Comparison of ENCODE assay signal across 9 mouse cellular contexts in the genomic region with DNA sequence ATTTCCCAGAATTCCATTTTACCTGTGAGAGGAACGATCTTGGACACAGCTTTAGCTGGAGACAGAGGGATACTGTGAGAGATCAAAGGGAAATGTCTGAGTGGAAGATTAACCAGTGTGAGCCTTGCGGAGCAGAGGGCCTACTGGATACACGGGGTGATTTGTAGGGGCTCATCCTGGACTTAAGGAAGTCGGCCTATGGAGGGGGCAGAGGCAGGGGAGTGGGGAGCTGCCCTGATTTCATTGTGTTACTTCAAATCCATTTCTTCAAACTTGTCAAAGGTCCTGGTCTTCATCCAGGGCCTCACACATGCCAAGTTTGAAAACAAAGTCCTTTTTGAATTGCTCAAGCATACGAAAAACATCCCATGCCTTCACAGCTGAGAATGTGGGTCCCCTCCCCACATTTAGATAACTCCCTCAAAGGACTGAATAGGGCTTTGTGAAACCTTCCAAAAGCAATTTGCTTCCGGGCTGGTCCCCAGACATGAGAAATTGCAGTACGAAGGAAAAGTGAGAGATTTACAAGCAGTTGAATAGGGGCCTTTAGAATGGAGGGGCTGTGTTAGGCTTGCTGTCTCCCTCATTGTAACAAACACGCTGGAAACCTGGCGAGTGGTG. TPM values are rescaled to one million over a fixed set of nuclear protein-coding genes. Genes with fewer than 3 reads are reported as not detected.
A peak's percentile ranks its signal among the peaks of the same experiment; 100 is the strongest.
DNase-seq lines count a peak whose midpoint lies in the region; ATAC-seq lines count a peak whose summit lies in the region.
"Had no signal": no experiment of that assay in that cellular context is flagged by ENCODE, and none has a peak within 500 bp of the region (broad histone marks: within the 10 kb centered on the region; RNA-seq: fewer than 3 reads in every experiment).

No protein-coding gene starts in this region.

- intact Hi-C loops in heart, postnatal 25 days (cut with DNase I), result loop anchor here (10.0 kb wide), 1 partner anchor 90 kb away; a partner anchor contains a TSS

- peaks cover 39% of the 10 kb centered on the region for H3K36me3 ChIP-seq in heart, embryonic 11.5 days (ENCODE audit: control insufficient read depth, insufficient read depth, low read length)
- H3K36me3 ChIP-seq in embryonic facial prominence, embryonic 14.5 days (ENCODE audit: control insufficient read depth, insufficient read depth, low read length), result peaks cover 87% of the 10 kb centered on the region
- peaks cover 9% of the 10 kb centered on the region for H3K36me3 ChIP-seq in hindbrain, embryonic 16.5 days (ENCODE audit: control insufficient read depth, insufficient read depth, low read length)
- H3K36me3 ChIP-seq in midbrain, embryonic 11.5 days (ENCODE audit: control insufficient read depth, insufficient read depth, low read length), result peaks cover 27% of the 10 kb centered on the region

- WGBS in heart, embryonic 11.5 days (ENCODE audit: insufficient replicate concordance), result 63% methylated on average over 9 of the region's 9 CpGs
- WGBS in embryonic facial prominence, embryonic 14.5 days, result 49% methylated on average over 9 of the region's 9 CpGs
- 26% methylated on average over 9 of the region's 9 CpGs for WGBS in hindbrain, embryonic 16.5 days
- 29% methylated on average over 9 of the region's 9 CpGs for WGBS in midbrain, embryonic 11.5 days

- DNase-seq in heart, postnatal 25 days (ENCODE audit: low spot score), result no peak
- DNase-seq in embryonic facial prominence, embryonic 14.5 days (ENCODE audit: low spot score), result peak; percentile 63
- DNase-seq in midbrain, embryonic 11.5 days (ENCODE audit: low spot score, missing footprints), result peak; percentile 89
- DNase-seq in spleen, postnatal 14 days (ENCODE audit: low spot score in 2 of 2), result no peak
- DNase-seq in cerebellum, adult 18-20 months, result no peak
- no peak for DNase-seq in c-Kit-positive CD71-positive TER-119-positive erythroid progenitor cells, embryonic 14.5 days (ENCODE audit: low spot score)

- no peak overlapping the region for H3K4me3 ChIP-seq in heart, embryonic 11.5 days (ENCODE audit: low read depth, low read length)
- H3K4me3 ChIP-seq in embryonic facial prominence, embryonic 14.5 days (ENCODE audit: low read depth, low read length), result no peak overlapping the region
- no peak overlapping the region for H3K4me3 ChIP-seq in hindbrain, embryonic 16.5 days (ENCODE audit: low read length)
- no peak overlapping the region for H3K4me3 ChIP-seq in midbrain, embryonic 11.5 days (ENCODE audit: low read depth, low read length)
- H3K4me3 ChIP-seq: liver, embryonic 15.5 days had no signal

- H3K9me3 ChIP-seq in heart, embryonic 11.5 days (replicated peaks; ENCODE audit: control insufficient read depth, low read length), result peaks cover 8% of the 10 kb centered on the region
- H3K9me3 ChIP-seq in embryonic facial prominence, embryonic 14.5 days (ENCODE audit: control insufficient read depth, low read length), result peaks cover 9% of the 10 kb centered on the region
- no peaks in the 10 kb centered on the region for H3K9me3 ChIP-seq in hindbrain, embryonic 16.5 days (ENCODE audit: control insufficient read depth, low read length)
- H3K9me3 ChIP-seq in midbrain, embryonic 11.5 days (ENCODE audit: control insufficient read depth, low read length), result peaks cover 8% of the 10 kb centered on the region; the same call in 1 of the 2 replicates
- H3K9me3 ChIP-seq: liver, embryonic 15.5 days had no signal

- peak overlapping the region; percentile 60; the same call in 1 of the 2 replicates for H3K27ac ChIP-seq in heart, embryonic 11.5 days (ENCODE audit: low read depth, low read length)
- H3K27ac ChIP-seq in embryonic facial prominence, embryonic 14.5 days (replicated peaks; ENCODE audit: low read depth, low read length), result peak overlapping the region; percentile 69
- H3K27ac ChIP-seq in hindbrain, embryonic 16.5 days (ENCODE audit: low read depth, low read length), result no peak overlapping the region
- H3K27ac ChIP-seq in midbrain, embryonic 11.5 days (ENCODE audit: low read depth, low read length), result peak overlapping the region; percentile 59; the same call in 1 of the 2 replicates
- H3K27ac ChIP-seq: liver, embryonic 15.5 days had no signal

- no peaks in the 10 kb centered on the region for H3K27me3 ChIP-seq in heart, embryonic 11.5 days (ENCODE audit: control insufficient read depth, insufficient read depth, low read length)
- H3K27me3 ChIP-seq in embryonic facial prominence, embryonic 14.5 days (replicated peaks; ENCODE audit: control insufficient read depth, insufficient read depth, low read length), result no peaks in the 10 kb centered on the region
- no peaks in the 10 kb centered on the region for H3K27me3 ChIP-seq in hindbrain, embryonic 16.5 days (replicated peaks; ENCODE audit: control insufficient read depth, insufficient read depth, low read length)
- no peaks in the 10 kb centered on the region for H3K27me3 ChIP-seq in midbrain, embryonic 11.5 days (ENCODE audit: control insufficient read depth, insufficient read depth, low read length)
- H3K27me3 ChIP-seq: liver, embryonic 15.5 days had no signal

- no peak overlapping the region for H3K9ac ChIP-seq in heart, embryonic 11.5 days (ENCODE audit: low read depth, low read length)
- H3K9ac ChIP-seq in embryonic facial prominence, embryonic 14.5 days (ENCODE audit: low read depth, low read length), result no peak overlapping the region
- no peak overlapping the region for H3K9ac ChIP-seq in hindbrain, embryonic 16.5 days (ENCODE audit: low read depth, low read length)
- H3K9ac ChIP-seq in midbrain, embryonic 11.5 days (ENCODE audit: low read length), result no peak overlapping the region
- H3K9ac ChIP-seq: liver, embryonic 15.5 days had no signal

- no peak for ATAC-seq in heart, embryonic 11.5 days (replicated peaks; ENCODE audit: insufficient number of reproducible peaks, low FRiP score, low TSS enrichment)
- ATAC-seq in embryonic facial prominence, embryonic 14.5 days (ENCODE audit: low read depth), result peak; percentile 39
- ATAC-seq in hindbrain, embryonic 16.5 days, result peak; percentile 72
- peak; percentile 68 for ATAC-seq in midbrain, embryonic 11.5 days (ENCODE audit: low FRiP score)

- no peak overlapping the region for H3K4me2 ChIP-seq in heart, embryonic 11.5 days
- H3K4me2 ChIP-seq in embryonic facial prominence, embryonic 14.5 days (ENCODE audit: low read depth, low read length), result no peak overlapping the region
- H3K4me2 ChIP-seq in hindbrain, embryonic 16.5 days (ENCODE audit: low read length), result no peak overlapping the region
- H3K4me2 ChIP-seq in midbrain, embryonic 11.5 days, result no peak overlapping the region
- H3K4me2 ChIP-seq: liver, embryonic 15.5 days had no signal

- no peaks in the 10 kb centered on the region for H3K4me1 ChIP-seq in heart, embryonic 11.5 days (ENCODE audit: control insufficient read depth, insufficient read depth, low read length)
- H3K4me1 ChIP-seq in embryonic facial prominence, embryonic 14.5 days (ENCODE audit: control insufficient read depth, insufficient read depth, low read length), result peaks cover 24% of the 10 kb centered on the region
- peaks cover 21% of the 10 kb centered on the region for H3K4me1 ChIP-seq in hindbrain, embryonic 16.5 days (ENCODE audit: control insufficient read depth, insufficient read depth, low read depth, low read length)
- H3K4me1 ChIP-seq in midbrain, embryonic 11.5 days (ENCODE audit: control insufficient read depth, insufficient read depth, low read length), result peaks cover 27% of the 10 kb centered on the region

RNA-seq across cellular contexts. Expression of a gene that starts 55.5 kb away (rescaled TPM):
- 0.06 TPM in 1 of 2 replicates, not detected in the other for polyA plus RNA-seq in heart, embryonic 11.5 days (2014; fragmentation: Nextera tagmentation; extraction: Ambion mirVana)
- total RNA-seq in heart, postnatal 25 days (2021), result not detected
- polyA plus RNA-seq in embryonic facial prominence, embryonic 14.5 days (2014; fragmentation: Nextera tagmentation; extraction: Ambion mirVana), result not detected in 2 replicates
- polyA plus RNA-seq in hindbrain, embryonic 16.5 days (2015; fragmentation: Nextera tagmentation; extraction: Ambion mirVana), result not detected in 2 replicates
- polyA plus RNA-seq in midbrain, embryonic 11.5 days (2014; fragmentation: Nextera tagmentation; extraction: Ambion mirVana), result not detected in 2 replicates
- polyA plus RNA-seq: liver, embryonic 15.5 days had no signal

Comparison
In these comparisons a context has a peak if more than half of its experiments do, and no peak if none do; other contexts are left out.
1. DNase-seq: peak in embryonic facial prominence, embryonic 14.5 days (single experiment) and midbrain, embryonic 11.5 days (single experiment); none in heart, postnatal 25 days (single experiment), spleen, postnatal 14 days (0 of 2), cerebellum, adult 18-20 months (0 of 2) and c-Kit-positive CD71-positive TER-119-positive erythroid progenitor cells, embryonic 14.5 days (single experiment).